Mouse (Mus musculus) hematopoietic stem cell, adult 5-6 weeks (primary cell): ENCODE data around the gene Mthfsd. TPM values are rescaled to one million over a fixed set of nuclear protein-coding genes. Genes with fewer than 3 reads are reported as not detected.

Experiments used
- ATAC-seq, 2 experiments: fragments of 125-278 bp in 1 of 2; replicated peaks in 1 of 2; 2 replicates each; pipeline ENCODE4 v1.8.0; 2016 to 2017; ENCODE audit warnings: inconsistent platforms in 2 of 2, mild to moderate bottlenecking in 2 of 2, moderate number of reproducible peaks in 2 of 2, low read depth in 1 of 2, moderate TSS enrichment in 1 of 2; ENCODE audit not compliant: low FRiP score in 2 of 2, poor library complexity in 2 of 2, severe bottlenecking in 2 of 2, insufficient read depth in 1 of 2, low TSS enrichment in 1 of 2
- total RNA-seq: library from RNA; stranded (forward); fragments of 172-1452, 232-1000 nt; gene quantifications from 2 replicates; pipeline ENCODE4 v1.2.3, GENCODE M21; 2017

Mthfsd gene
- total RNA-seq, 1 experiment from 2014 or later: 7.8 TPM

DNA sequence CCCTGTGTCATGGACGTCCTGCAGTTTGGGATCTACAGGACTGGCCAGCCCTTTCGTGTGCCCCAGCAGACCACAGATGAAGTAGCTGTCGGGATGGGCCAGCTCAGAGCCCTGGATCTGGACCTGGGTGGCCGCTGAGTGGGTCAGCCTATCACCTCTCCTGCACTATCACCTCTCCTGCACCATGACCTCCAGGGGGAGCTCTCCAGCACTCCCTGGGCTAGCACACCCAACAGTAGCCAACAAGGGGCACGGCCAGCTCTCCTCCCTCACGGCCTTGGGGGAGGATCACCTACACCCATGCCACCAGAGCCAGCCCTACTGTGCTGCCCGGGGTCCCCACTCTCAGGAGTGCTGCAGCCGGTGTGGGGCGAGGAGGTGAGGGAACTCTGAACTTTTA is 60.8 kb downstream of the Mthfsd start:
- ATAC-seq: 0 out of 4 replicates have a peak, but pooled peaks of 1 of the 2 experiments have one; percentile 21

DNA sequence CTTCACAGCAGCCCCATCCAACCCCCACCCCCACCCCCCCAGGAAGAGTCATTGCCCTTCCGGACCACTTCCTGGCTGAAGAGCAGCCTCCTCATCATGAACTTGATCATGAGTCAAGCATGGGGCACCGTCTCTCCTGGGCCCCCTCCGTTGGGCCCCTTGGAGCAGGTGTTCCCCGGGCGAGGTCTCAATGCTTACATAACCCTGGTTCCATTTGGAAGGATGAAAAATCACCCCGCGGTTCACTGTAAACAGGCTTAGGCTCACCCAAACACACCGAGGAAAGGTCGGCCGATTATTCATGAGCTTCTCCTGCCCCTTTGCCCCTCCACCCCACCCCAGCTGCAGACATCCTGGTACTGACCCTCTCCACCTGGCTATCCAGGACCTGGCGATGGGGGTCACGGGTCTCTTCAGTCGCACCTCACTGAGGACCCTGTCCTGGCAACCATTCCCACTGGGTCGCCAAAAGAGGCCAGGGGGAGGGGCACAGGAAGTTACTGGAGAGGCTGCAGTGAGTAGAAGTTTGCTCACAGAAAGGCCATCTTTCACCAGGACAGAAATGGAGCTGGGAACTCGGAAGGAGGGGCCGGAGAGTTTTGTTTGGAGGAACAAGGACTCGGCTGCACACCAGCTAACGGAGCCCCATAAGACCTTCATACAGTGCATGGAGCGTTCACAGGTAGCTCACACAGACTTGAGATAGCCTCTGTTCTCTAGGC is 64.3 kb downstream of the Mthfsd start:
- ATAC-seq: no peak

Other genes with a start within 250 kb of the Mthfsd start
- 0.19 TPM in 1 of 2 replicates, not detected in the other for gene Foxf1, start 24.0 kb downstream of the Mthfsd start, total RNA-seq
- gene Foxc2, start 7.8 kb upstream of the Mthfsd start, total RNA-seq: not detected in 2 replicates
- not detected in 2 replicates for gene Foxl1, start 19.5 kb upstream of the Mthfsd start, total RNA-seq